Mouse (Mus musculus) neural tube, embryonic 14.5 days (tissue): ENCODE measurements at regions not wholly inside any gene's neighbourhood (a gene's known extent, or its start where the extent isn't known, plus 50 kb on each side); places are given as distances from the start of the nearest gene placed in this dataset.

Experiments
- ATAC-seq: fragments of 200-750 bp; cut with Nextera tagmentation; 2 replicates; pipeline ENCODE4 v1.8.0; 2017; ENCODE audit warnings: low read depth, mild to moderate bottlenecking, moderate TSS enrichment, moderate library complexity
- H3K27ac ChIP-seq: fragments of 300-500 bp; sonication (generic); 2 replicates; pipeline ENCODE4 v1.5.1; 2014; ENCODE audit warnings: low read depth, mild to moderate bottlenecking, control low read depth, low read length, moderate library complexity, mixed read lengths
- H3K27me3 ChIP-seq: fragments of 300-500 bp; sonication (generic); 2 replicates; pipeline ENCODE4 v1.6.1; 2014; ENCODE audit warnings: low read length; ENCODE audit not compliant: control insufficient read depth, insufficient read depth
- H3K36me3 ChIP-seq: fragments of 300-500 bp; sonication (generic); 2 replicates; pipeline ENCODE4 v1.6.1; 2014; ENCODE audit warnings: low read length, mixed read lengths; ENCODE audit not compliant: control insufficient read depth, insufficient read depth
- H3K4me1 ChIP-seq: fragments of 300-500 bp; sonication (generic); 2 replicates; pipeline ENCODE4 v1.6.1; 2014; ENCODE audit warnings: low read length; ENCODE audit not compliant: control insufficient read depth, insufficient read depth
- H3K4me2 ChIP-seq: fragments of 300-500 bp; sonication (generic); 2 replicates; pipeline ENCODE4 v1.6.1; 2014; ENCODE audit warnings: mild to moderate bottlenecking, low read depth, low read length, control low read depth
- H3K4me3 ChIP-seq: fragments of 300-500 bp; sonication (generic); 2 replicates; pipeline ENCODE4 v1.5.1; 2014; ENCODE audit warnings: low read depth, low read length, control low read depth, mixed read lengths
- H3K9ac ChIP-seq: fragments of 300-500 bp; sonication (generic); replicated peaks from 2 replicates; pipeline ENCODE4 v1.6.1; 2014; ENCODE audit warnings: low read depth, mild to moderate bottlenecking, control low read depth, low read length, mixed read lengths
- H3K9me3 ChIP-seq: fragments of 300-500 bp; sonication (generic); 2 replicates; pipeline ENCODE4 v1.6.1; 2016; ENCODE audit warnings: low read length; ENCODE audit not compliant: control insufficient read depth
- WGBS: fragments of 180-500 bp; shearing (Covaris S2); extraction: QIAGEN DNeasy Blood & Tissue Kit; methylation state at CpG from one replicate; pipeline ENCODE4 v1.1.7; 2014; 5-methylcytosine and 5-hydroxymethylcytosine counted together

- 95% methylated on average over 5 of the region's 5 CpGs for WGBS
- Histone ChIP-seq H3K36me3 (no peaks in the 10 kb centered on the region), H3K27me3 (no peaks in the 10 kb centered on the region), H3K27ac (no peak overlapping the region), H3K9ac (no peak overlapping the region), H3K4me3 (no peak overlapping the region), H3K9me3 (no peaks in the 10 kb centered on the region), H3K4me2 (no peak overlapping the region), H3K4me1 (no peaks in the 10 kb centered on the region)
- ATAC-seq = no peak
Measured at GRCm38 (mm10) chr13:37632835-37633440, 145.3 kb upstream of the Rreb1 start.

GRCm38 (mm10) chr13:37636363-37636762 lies 141.8 kb upstream of the Rreb1 start:
- H3K9me3 ChIP-seq = no peaks in the 10 kb centered on the region
- H3K4me1 ChIP-seq = no peaks in the 10 kb centered on the region
- no peaks in the 10 kb centered on the region for H3K27me3 ChIP-seq
- H3K4me3 ChIP-seq = no peak overlapping the region
- H3K4me2 ChIP-seq = no peak overlapping the region
- ATAC-seq = no peak
- H3K27ac ChIP-seq = no peak overlapping the region
- WGBS = 49% methylated on average over 4 of the region's 4 CpGs
- no peaks in the 10 kb centered on the region for H3K36me3 ChIP-seq
- no peak overlapping the region for H3K9ac ChIP-seq

- H3K9ac ChIP-seq = no peak overlapping the region
- H3K36me3 ChIP-seq = no peaks in the 10 kb centered on the region
- H3K27ac ChIP-seq = no peak overlapping the region
- H3K4me3 ChIP-seq = no peak overlapping the region
- H3K9me3 ChIP-seq = no peaks in the 10 kb centered on the region
- ATAC-seq = no peak
- no peaks in the 10 kb centered on the region for H3K4me1 ChIP-seq
- no peak overlapping the region for H3K4me2 ChIP-seq
- H3K27me3 ChIP-seq = no peaks in the 10 kb centered on the region
- 91% methylated on average over 10 of the region's 10 CpGs for WGBS
Measured at GRCm38 (mm10) chr13:37637151-37637550, 141.0 kb upstream of the Rreb1 start.

- no peaks in the 10 kb centered on the region for H3K36me3 ChIP-seq
- no peak overlapping the region for H3K27ac ChIP-seq
- no peaks in the 10 kb centered on the region for H3K4me1 ChIP-seq
- no peaks in the 10 kb centered on the region for H3K27me3 ChIP-seq
- no peak for ATAC-seq
- no peak overlapping the region for H3K4me3 ChIP-seq
- H3K9me3 ChIP-seq = no peaks in the 10 kb centered on the region
- no peak overlapping the region for H3K9ac ChIP-seq
- WGBS = 30% methylated on average over 8 of the region's 8 CpGs
- H3K4me2 ChIP-seq = no peak overlapping the region
Measured at GRCm38 (mm10) chr13:37638071-37638511, 140.1 kb upstream of the Rreb1 start.

- no peak for ATAC-seq
- no peak overlapping the region for H3K4me2 ChIP-seq
- H3K36me3 ChIP-seq = no peaks in the 10 kb centered on the region
- H3K4me3 ChIP-seq = no peak overlapping the region
- no peak overlapping the region for H3K27ac ChIP-seq
- H3K4me1 ChIP-seq = no peaks in the 10 kb centered on the region
- no peaks in the 10 kb centered on the region for H3K27me3 ChIP-seq
- H3K9ac ChIP-seq = no peak overlapping the region
- WGBS = 44% methylated on average over 13 of the region's 13 CpGs
- H3K9me3 ChIP-seq = no peaks in the 10 kb centered on the region
Measured at GRCm38 (mm10) chr13:37642410-37643093, 135.6 kb upstream of the Rreb1 start.

- H3K36me3 ChIP-seq = no peaks in the 10 kb centered on the region
- no peak overlapping the region for H3K9ac ChIP-seq
- H3K4me2 ChIP-seq = no peak overlapping the region
- no peaks in the 10 kb centered on the region for H3K27me3 ChIP-seq
- no peak for ATAC-seq
- H3K4me3 ChIP-seq = no peak overlapping the region
- H3K4me1 ChIP-seq = no peaks in the 10 kb centered on the region
- H3K27ac ChIP-seq = no peak overlapping the region
- 88% methylated on average over 8 of the region's 8 CpGs for WGBS
- no peaks in the 10 kb centered on the region for H3K9me3 ChIP-seq
Measured at GRCm38 (mm10) chr13:37644751-37645181, 133.4 kb upstream of the Rreb1 start.

- Histone ChIP-seq H3K9ac (no peak overlapping the region), H3K4me3 (no peak overlapping the region), H3K4me1 (no peaks in the 10 kb centered on the region), H3K27me3 (no peaks in the 10 kb centered on the region), H3K27ac (no peak overlapping the region), H3K36me3 (no peaks in the 10 kb centered on the region), H3K4me2 (no peak overlapping the region), H3K9me3 (no peaks in the 10 kb centered on the region)
- ATAC-seq = no peak
- 68% methylated on average over 9 of the region's 9 CpGs for WGBS
Measured at GRCm38 (mm10) chr13:37649467-37650080, 128.6 kb upstream of the Rreb1 start.

- H3K36me3 ChIP-seq = no peaks in the 10 kb centered on the region
- H3K9ac ChIP-seq = no peak overlapping the region
- H3K4me3 ChIP-seq = no peak overlapping the region
- H3K4me2 ChIP-seq = no peak overlapping the region
- 87% methylated on average over 10 of the region's 10 CpGs for WGBS
- no peaks in the 10 kb centered on the region for H3K27me3 ChIP-seq
- H3K27ac ChIP-seq = no peak overlapping the region
- no peaks in the 10 kb centered on the region for H3K4me1 ChIP-seq
- ATAC-seq = no peak
- H3K9me3 ChIP-seq = no peaks in the 10 kb centered on the region
Measured at GRCm38 (mm10) chr13:37651221-37651946, 126.8 kb upstream of the Rreb1 start.

- WGBS = 83% methylated on average over 5 of the region's 5 CpGs
- no peak overlapping the region for H3K9ac ChIP-seq
- H3K4me1 ChIP-seq = no peaks in the 10 kb centered on the region
- H3K27ac ChIP-seq = no peak overlapping the region
- no peaks in the 10 kb centered on the region for H3K36me3 ChIP-seq
- H3K27me3 ChIP-seq = no peaks in the 10 kb centered on the region
- ATAC-seq = no peak
- H3K4me3 ChIP-seq = no peak overlapping the region
- no peak overlapping the region for H3K4me2 ChIP-seq
- H3K9me3 ChIP-seq = no peaks in the 10 kb centered on the region
Measured at GRCm38 (mm10) chr13:37654651-37655050, 123.5 kb upstream of the Rreb1 start.
